Mouse (Mus musculus) bone marrow macrophage, adult 2 months (primary cell): Measurements from ENCODE around the gene Gnpda2. TPM values are rescaled to one million over a fixed set of nuclear protein-coding genes. Genes with fewer than 3 reads are reported as not detected.

Experiments used
- H3K27ac ChIP-seq: 2 replicates; pipeline ENCODE4 v1.5.1; 2012; ENCODE audit warnings: low read depth, low read length; ENCODE audit not compliant: insufficient read depth
- H3K4me1 ChIP-seq: 2 replicates; pipeline ENCODE4 v1.6.1; 2012; ENCODE audit warnings: low read length; ENCODE audit not compliant: control insufficient read depth, insufficient read depth
- H3K4me3 ChIP-seq: 2 replicates; pipeline ENCODE4 v1.5.1; 2012; ENCODE audit warnings: mild to moderate bottlenecking, low read length, moderate library complexity; ENCODE audit not compliant: insufficient read depth
- CTCF ChIP-seq: IDR thresholded peaks from 2 replicates; pipeline ENCODE4 v1.5.1; 2012; ENCODE audit warnings: low read depth, mild to moderate bottlenecking, low read length, moderate library complexity
- polyA plus RNA-seq: library from polyadenylated mRNA; stranded (reverse); fragments of >200 nt; gene quantifications from 2 replicates; pipeline ENCODE4 v1.2.4, GENCODE M21; 2012; ENCODE audit not compliant: missing spikeins, insufficient read depth, insufficient read length

Gene Gnpda2
- polyA plus RNA-seq, 1 experiment: 26.6 TPM

- TF ChIP-seq CTCF: no peak
- no peak overlapping the region for H3K4me3 ChIP-seq
- no peak overlapping the region for H3K27ac ChIP-seq
- peaks cover 8% of the 10 kb centered on the region for H3K4me1 ChIP-seq
Measured at GRCm38 (mm10) chr5:69523944-69524343, 68.2 kb downstream of the Gnpda2 start.

Other genes with a start within 250 kb of the Gnpda2 start
- not detected in 2 replicates for gene Yipf7, start 49.7 kb downstream of the Gnpda2 start, polyA plus RNA-seq
- 16.4 and 18.5 TPM in 2 replicates for gene Guf1, start 35.4 kb downstream of the Gnpda2 start, polyA plus RNA-seq